Mouse (Mus musculus) midbrain, embryonic 12.5 days (tissue): ENCODE data around the gene Zfp212. TPM values are rescaled to one million over a fixed set of nuclear protein-coding genes. Genes with fewer than 3 reads are reported as not detected.

Experiments used
- ATAC-seq: fragments of 200-750 bp; cut with Nextera tagmentation; 2 replicates; pipeline ENCODE4 v1.8.0; 2017; ENCODE audit warnings: low read depth, moderate TSS enrichment, moderate library complexity; ENCODE audit not compliant: low FRiP score
- H3K27ac ChIP-seq: fragments of 300-500 bp; sonication (generic); replicated peaks from 2 replicates; pipeline ENCODE4 v1.5.1; 2016; ENCODE audit warnings: mild to moderate bottlenecking
- H3K27me3 ChIP-seq: fragments of 300-500 bp; sonication (generic); 2 replicates; pipeline ENCODE4 v1.6.1; 2016; ENCODE audit warnings: mild to moderate bottlenecking
- H3K36me3 ChIP-seq: fragments of 300-500 bp; sonication (generic); 2 replicates; pipeline ENCODE4 v1.6.1; 2016
- H3K4me1 ChIP-seq: fragments of 300-500 bp; sonication (generic); 2 replicates; pipeline ENCODE4 v1.6.1; 2016
- H3K4me2 ChIP-seq: fragments of 300-500 bp; sonication (generic); replicated peaks from 2 replicates; pipeline ENCODE4 v1.6.1; 2016; ENCODE audit warnings: mild to moderate bottlenecking, moderate library complexity
- H3K4me3 ChIP-seq: fragments of 300-500 bp; sonication (generic); 2 replicates; pipeline ENCODE4 v1.5.1; 2016; ENCODE audit warnings: mild to moderate bottlenecking
- H3K9ac ChIP-seq: fragments of 300-500 bp; sonication (generic); replicated peaks from 2 replicates; pipeline ENCODE4 v1.6.1; 2016; ENCODE audit warnings: mild to moderate bottlenecking, moderate library complexity
- H3K9me3 ChIP-seq: fragments of 300-500 bp; sonication (generic); 2 replicates; pipeline ENCODE4 v1.6.1; 2016; ENCODE audit warnings: mild to moderate bottlenecking
- WGBS: fragments of 180-500 bp; shearing (Covaris S2); methylation state at CpG from one replicate; pipeline ENCODE4 v1.1.7; 2016; 5-methylcytosine and 5-hydroxymethylcytosine counted together
- polyA plus RNA-seq: library from polyadenylated mRNA; unstranded; fragments of >200 nt; fragmentation: Nextera tagmentation; extraction: Ambion mirVana; gene quantifications from 2 replicates; pipeline ENCODE4 v1.2.1, GENCODE M21; 2016

The Zfp212 gene
- 19.0 and 21.2 TPM in 2 replicates for polyA plus RNA-seq

DNA sequence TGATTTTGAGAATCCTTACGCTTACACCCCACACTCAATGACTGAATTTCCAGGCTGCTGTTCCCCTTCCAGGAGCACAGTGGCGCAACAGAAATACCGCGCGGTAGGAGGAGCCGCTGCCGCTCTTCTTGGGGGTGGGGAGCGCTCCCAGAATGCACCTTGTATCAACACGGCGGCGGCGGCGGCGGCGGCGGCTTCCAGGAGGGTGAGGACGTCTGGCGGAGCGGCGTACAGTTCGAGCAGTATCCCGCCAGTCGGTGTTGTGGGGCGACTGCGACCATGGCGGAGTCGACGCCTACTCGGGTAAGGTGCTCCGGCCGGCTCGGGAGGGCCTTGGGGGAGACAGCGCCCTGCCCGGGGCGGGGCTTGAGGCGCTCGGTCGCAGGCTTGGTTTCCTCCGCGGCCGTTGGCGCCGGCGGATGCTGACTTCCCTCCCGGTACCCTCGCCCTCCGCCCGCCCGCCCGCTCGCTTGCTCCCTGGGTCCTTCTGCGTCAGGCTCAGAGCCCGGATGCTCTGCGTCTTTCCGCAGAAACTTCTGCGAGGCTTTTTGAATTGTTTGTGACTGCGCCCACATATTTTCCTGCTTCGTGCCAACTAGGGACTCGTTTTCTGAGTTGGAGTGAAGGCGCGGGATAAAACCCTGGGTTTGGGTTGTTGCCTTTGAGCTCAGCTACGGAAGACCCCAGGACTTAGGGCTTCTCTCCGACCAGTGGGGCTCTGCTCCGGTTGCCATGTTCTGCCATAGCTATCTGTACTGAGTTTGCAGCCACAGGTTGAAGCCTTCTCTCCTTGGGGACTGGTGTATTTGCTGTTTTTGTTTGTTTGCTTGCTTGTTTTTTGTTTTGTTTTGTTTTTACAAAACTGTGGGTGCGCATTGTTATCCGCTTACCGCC is at the start of gene Zfp212:
Zfp212 (plus strand) TSS at position 30 of the 894 bp plus-strand sequence.
- Histone ChIP-seq H3K9me3 (no peaks in the 10 kb centered on the region), H3K4me1 (peaks cover 16% of the 10 kb centered on the region), H3K36me3 (no peaks in the 10 kb centered on the region), H3K4me3 (peak within 1 kb of the TSS; percentile 87), H3K27me3 (no peaks in the 10 kb centered on the region), H3K9ac (peak within 1 kb of the TSS; percentile 82), H3K4me2 (peak within 1 kb of the TSS; percentile 72), H3K27ac (peak within 1 kb of the TSS; percentile 96)
- ATAC-seq: peak; percentile 95
- under 1% methylated on average over 59 of the region's 67 CpGs for WGBS

DNA sequence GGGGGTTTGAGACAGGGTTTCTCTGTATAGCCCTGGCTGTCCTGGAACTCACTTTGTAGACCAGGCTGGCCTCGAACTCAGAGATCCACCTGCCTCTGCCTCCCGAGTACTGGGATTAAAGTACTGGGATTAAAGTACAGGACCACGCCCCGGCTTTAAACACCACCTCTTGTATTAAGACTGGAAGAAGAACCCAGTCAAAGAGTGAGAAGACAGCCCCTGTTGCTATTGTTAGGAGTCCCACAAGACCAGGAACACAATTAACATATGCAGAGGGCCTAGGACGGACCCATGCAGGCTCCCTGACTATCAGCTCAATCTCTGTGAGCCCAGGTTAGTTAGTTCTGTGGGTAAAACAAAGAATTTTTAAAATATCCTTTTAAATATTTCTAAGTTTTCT is 48.0 kb upstream of the Zfp212 start:
- H3K4me1 ChIP-seq: no peaks in the 10 kb centered on the region
- no peak overlapping the region for H3K4me3 ChIP-seq
- no peaks in the 10 kb centered on the region for H3K27me3 ChIP-seq
- H3K27ac ChIP-seq: no peak overlapping the region
- H3K9me3 ChIP-seq: no peaks in the 10 kb centered on the region
- ATAC-seq: no peak
- peaks cover 12% of the 10 kb centered on the region for H3K36me3 ChIP-seq
- H3K9ac ChIP-seq: no peak overlapping the region
- 90% methylated on average over 5 of the region's 5 CpGs for WGBS
- no peak overlapping the region for H3K4me2 ChIP-seq

DNA sequence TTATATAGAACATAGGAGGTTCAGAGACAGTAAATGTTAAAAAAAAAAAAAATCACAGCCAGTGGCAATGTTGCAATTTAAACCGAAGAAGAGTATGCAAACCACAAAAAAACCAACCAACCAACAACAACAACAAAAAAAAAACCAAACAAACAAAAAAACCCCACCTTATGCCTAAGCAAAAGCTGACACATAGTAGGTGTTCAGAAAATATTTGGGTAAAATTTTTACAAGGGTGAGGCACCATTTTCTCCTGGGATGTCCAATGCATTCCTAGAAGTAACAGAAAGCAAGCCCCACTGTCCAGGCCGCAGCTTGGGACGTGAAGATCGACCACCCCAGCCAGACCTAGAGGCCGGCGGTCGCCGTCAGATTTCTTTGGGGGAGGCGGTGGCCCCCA is 43.2 kb upstream of the Zfp212 start, which contains the start of gene Zfp282:
Zfp282 (plus strand) TSS at position 147 of the 400 bp plus-strand sequence.
- Histone ChIP-seq H3K4me2 (peak within 1 kb of the TSS; percentile 81), H3K4me1 (peaks cover 15% of the 10 kb centered on the region), H3K9me3 (no peaks in the 10 kb centered on the region), H3K9ac (peak within 1 kb of the TSS; percentile 97), H3K27me3 (no peaks in the 10 kb centered on the region), H3K27ac (peak within 1 kb of the TSS; percentile 99), H3K4me3 (peak within 1 kb of the TSS; percentile 94), H3K36me3 (peaks cover 20% of the 10 kb centered on the region)
- ATAC-seq: no peak
- 7% methylated on average over 9 of the region's 9 CpGs for WGBS

DNA sequence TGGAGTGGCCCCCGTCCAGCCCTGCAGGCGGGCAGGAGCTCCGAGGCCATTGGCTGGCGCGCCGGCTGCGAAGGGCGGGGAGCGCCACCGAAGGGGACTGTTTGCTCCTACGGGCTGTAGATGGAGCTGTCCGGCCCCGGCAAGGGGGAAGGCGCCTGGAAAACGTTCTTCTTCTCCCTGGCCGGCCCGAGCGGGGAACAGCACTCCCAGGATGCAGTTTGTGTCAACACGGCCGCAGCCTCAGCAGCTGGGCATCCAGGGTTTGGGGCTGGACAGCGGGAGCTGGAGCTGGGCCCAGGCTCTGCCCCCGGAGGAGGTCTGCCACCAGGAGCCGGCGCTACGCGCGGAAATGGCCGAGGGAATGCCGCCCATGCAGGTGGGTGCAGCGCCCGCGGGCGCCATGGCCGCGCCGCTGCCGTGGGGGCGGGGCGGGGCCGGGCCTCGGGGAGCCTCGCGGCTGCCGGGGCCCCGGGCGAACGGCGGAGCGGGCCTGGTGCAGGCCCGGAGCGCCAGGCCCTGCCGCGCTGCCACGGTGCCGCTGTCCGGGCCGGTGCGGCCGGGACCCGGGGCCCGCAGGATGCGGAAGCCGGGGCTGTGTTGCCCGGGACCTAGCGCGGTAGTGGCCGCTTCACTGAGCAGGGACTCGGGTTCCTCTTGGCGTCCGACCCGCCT is 42.7 kb upstream of the Zfp212 start:
- Histone ChIP-seq H3K36me3 (peaks cover 25% of the 10 kb centered on the region), H3K9ac (peak overlapping the region; percentile 97), H3K27me3 (no peaks in the 10 kb centered on the region), H3K4me3 (peak overlapping the region; percentile 94), H3K4me1 (peaks cover 15% of the 10 kb centered on the region), H3K9me3 (no peaks in the 10 kb centered on the region), H3K27ac (peak overlapping the region; percentile 99), H3K4me2 (peak overlapping the region; percentile 81)
- peak; percentile 98 for ATAC-seq
- WGBS: under 1% methylated on average over 67 of the region's 71 CpGs

DNA sequence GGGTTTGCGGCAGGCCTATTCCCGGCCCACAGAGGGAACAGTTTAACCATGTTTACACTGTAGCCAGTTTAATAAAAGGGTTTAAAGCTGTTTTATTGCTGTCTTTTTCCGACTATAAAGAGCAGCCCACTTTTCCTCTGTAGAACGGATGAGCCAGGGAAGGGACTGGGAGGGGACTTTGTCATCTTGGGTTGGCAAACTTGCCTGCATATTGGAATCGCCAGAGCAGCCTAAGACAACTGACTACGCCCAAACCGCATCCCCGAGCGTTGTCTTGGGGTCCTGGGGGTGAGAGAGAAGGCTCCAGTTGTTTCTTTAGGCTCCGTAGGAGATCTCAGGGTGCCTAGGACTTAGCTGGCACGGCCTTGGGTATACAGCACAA is 42.2 kb upstream of the Zfp212 start:
- ATAC-seq: no peak
- Histone ChIP-seq H3K27me3 (no peaks in the 10 kb centered on the region), H3K4me1 (peaks cover 15% of the 10 kb centered on the region), H3K36me3 (peaks cover 31% of the 10 kb centered on the region), H3K4me3 (peak overlapping the region; percentile 94), H3K9ac (peak overlapping the region; percentile 97), H3K9me3 (no peaks in the 10 kb centered on the region), H3K27ac (peak overlapping the region; percentile 99), H3K4me2 (peak overlapping the region; percentile 81)
- WGBS: 2% methylated on average over 11 of the region's 11 CpGs

DNA sequence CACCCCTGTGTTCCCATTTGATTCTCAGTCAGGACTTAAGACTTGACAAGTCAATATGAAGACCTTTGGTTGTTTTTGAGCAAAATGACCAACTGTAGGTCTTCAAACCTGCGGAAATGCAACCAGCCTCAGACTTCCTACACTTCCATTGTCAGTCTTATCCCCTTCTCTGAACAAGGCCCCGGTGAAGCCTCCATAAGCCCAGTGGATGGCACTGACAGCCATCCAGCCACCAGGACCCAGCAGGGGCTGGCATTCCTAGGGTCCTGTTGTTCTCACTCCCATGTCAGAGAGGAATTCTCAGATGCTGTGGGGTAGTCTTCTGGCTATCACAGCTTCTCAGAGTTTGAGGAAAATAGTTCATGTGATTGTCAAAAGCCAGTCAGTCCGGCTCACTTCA is 41.7 kb upstream of the Zfp212 start:
- Histone ChIP-seq H3K4me2 (peak overlapping the region; percentile 81), H3K27ac (peak overlapping the region; percentile 99; the same call in 1 of the 2 replicates)
- 42% methylated on average over 3 of the region's 3 CpGs for WGBS

DNA sequence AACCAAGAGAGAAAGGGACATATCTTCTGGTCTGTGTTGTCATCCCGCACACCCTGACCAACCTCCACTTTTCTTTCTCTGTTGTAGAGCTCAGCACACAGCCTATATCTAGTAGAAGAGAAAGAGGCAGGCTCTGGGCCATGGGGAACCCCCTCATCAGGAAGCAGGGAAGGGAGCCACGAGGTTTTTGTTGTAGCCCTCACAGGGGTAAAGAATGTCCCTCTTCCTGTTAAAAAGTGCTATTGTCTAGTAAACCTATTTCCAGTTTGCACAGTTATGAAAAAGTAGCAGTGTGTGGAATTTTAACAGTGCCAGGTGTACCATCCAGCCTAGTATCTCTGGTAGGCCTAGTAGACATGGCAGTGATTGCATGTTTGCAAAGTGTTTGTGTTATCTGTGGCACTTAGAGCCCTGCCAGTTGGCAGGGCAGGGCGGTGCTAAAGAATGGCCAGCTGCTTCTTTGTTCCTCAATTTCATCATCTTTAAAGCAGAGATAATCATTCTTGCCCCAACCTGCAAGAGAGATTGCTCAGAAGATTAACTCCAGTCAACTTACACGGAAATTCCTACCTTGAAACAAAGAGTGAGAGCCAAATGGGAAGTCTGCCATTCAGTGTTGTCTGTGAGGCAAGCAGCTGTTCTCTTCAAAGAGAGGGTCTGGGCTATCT is 41.1 kb upstream of the Zfp212 start:
- ATAC-seq: no peak
- peaks cover 15% of the 10 kb centered on the region for H3K4me1 ChIP-seq
- peak overlapping the region; percentile 97 for H3K9ac ChIP-seq
- peaks cover 40% of the 10 kb centered on the region for H3K36me3 ChIP-seq
- H3K4me2 ChIP-seq: peak overlapping the region; percentile 81
- 62% methylated on average over 4 of the region's 4 CpGs for WGBS
- no peaks in the 10 kb centered on the region for H3K27me3 ChIP-seq
- no peak overlapping the region for H3K27ac ChIP-seq
- peak overlapping the region; percentile 94 for H3K4me3 ChIP-seq
- no peaks in the 10 kb centered on the region for H3K9me3 ChIP-seq

More for the DNA sequence above, 41.7 kb upstream of the Zfp212 start:
- H3K4me3 ChIP-seq: peak overlapping the region; percentile 94
- H3K27me3 ChIP-seq: no peaks in the 10 kb centered on the region
- H3K36me3 ChIP-seq: peaks cover 35% of the 10 kb centered on the region
- H3K9me3 ChIP-seq: no peaks in the 10 kb centered on the region
- peak overlapping the region; percentile 97 for H3K9ac ChIP-seq
- H3K4me1 ChIP-seq: peaks cover 15% of the 10 kb centered on the region
- no peak for ATAC-seq

DNA sequence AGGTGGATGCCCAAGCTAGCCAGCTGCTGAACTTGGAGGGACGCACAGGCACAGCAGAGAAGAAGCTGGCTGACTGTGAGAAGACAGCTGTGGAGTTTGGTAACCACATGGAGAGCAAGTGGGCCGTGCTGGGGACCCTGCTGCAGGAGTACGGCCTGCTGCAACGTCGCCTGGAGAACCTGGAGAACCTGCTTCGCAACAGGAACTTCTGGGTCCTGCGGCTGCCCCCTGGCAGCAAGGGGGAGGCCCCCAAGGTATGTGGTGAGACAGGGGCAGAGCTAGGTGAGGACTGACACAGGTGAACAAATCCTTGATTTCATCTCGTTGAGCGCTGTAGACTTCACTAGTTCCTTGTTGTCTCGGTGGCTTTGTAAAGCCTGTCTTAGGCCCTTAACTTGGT is 40.1 kb upstream of the Zfp212 start:
- Histone ChIP-seq H3K27me3 (no peaks in the 10 kb centered on the region), H3K9me3 (no peaks in the 10 kb centered on the region), H3K4me2 (no peak overlapping the region), H3K4me1 (peaks cover 15% of the 10 kb centered on the region), H3K9ac (no peak overlapping the region), H3K4me3 (no peak overlapping the region), H3K36me3 (peaks cover 50% of the 10 kb centered on the region), H3K27ac (no peak overlapping the region)
- WGBS: 97% methylated on average over 10 of the region's 10 CpGs
- no peak for ATAC-seq

DNA sequence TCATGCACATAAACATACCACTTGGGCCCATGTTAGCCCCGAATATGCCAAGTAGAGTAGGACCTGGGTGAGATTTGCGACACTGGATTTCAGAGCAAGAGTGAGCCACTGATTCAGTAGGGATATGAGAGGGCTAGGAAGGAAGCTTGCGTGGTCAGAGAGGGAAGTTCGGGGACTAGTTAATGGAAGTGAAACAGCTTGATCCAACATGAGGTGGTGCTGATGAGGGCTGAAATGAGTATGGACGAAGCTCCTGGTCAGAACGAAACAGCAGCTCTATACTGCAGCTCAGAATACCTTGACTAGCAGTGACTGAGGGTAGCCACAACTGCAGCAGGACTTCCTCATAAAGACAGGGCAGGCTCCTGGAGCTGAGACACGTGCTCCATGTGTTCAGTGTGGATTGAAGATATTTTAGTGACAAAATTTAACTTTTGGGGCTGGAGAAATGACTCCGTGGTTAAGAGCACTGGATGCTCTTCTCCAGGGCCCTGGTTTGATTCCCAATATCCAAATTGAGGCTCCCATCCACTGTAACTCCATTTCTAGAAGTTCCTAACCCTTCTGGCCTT is 31.4 kb upstream of the Zfp212 start:
- no peaks in the 10 kb centered on the region for H3K27me3 ChIP-seq
- H3K27ac ChIP-seq: no peak overlapping the region
- 89% methylated on average over 8 of the region's 8 CpGs for WGBS

DNA sequence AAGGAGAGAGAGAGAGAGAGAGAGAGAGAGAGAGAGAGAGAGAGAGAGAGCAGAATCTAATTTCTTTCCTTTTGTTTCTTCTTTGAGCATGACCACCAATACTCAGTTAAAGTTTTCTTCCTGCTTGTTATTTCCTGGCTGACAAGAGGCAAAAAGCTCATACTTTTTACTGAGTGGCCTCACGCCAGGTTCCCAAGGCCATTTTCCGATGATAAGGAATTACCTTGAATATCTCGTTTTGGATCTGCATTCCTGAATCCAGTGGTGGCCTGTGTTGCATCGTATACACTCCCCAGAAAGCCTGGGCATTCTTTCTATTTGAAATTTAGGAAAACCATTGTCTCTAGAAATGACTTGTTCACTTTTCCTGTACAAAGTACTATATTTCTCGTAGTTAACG is 20.9 kb upstream of the Zfp212 start:
- ATAC-seq: no peak
- no peak overlapping the region for H3K9ac ChIP-seq
- H3K4me2 ChIP-seq: no peak overlapping the region
- 93% methylated on average over 6 of the region's 6 CpGs for WGBS
- peaks cover 21% of the 10 kb centered on the region for H3K27me3 ChIP-seq
- H3K27ac ChIP-seq: no peak overlapping the region
- H3K4me3 ChIP-seq: no peak overlapping the region
- no peaks in the 10 kb centered on the region for H3K9me3 ChIP-seq
- no peaks in the 10 kb centered on the region for H3K4me1 ChIP-seq
- H3K36me3 ChIP-seq: peaks cover 62% of the 10 kb centered on the region

More for the DNA sequence above, 31.4 kb upstream of the Zfp212 start:
- Histone ChIP-seq H3K4me1 (no peaks in the 10 kb centered on the region), H3K4me2 (no peak overlapping the region), H3K9me3 (no peaks in the 10 kb centered on the region), H3K9ac (no peak overlapping the region), H3K36me3 (peaks cover 87% of the 10 kb centered on the region), H3K4me3 (no peak overlapping the region)
- ATAC-seq: no peak

DNA sequence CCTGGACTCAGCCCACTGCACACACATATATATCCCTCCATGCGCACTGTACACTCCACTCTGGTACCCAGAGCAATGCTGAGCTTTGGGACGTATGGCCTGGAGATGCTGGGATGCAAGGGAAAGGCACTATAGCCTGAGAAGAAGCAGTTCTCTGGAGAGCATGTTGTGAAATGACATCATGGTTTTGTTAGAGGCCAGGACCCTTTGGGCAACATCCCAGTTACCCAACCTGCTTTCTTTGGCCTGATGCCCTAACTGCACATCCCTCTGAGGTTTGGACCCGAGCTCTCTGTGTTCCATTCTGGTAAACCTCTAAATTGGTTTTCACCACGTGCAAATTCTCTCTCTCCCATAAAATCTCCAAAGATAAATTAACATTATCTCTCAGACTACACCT is 16.7 kb upstream of the Zfp212 start:
- ATAC-seq: no peak
- no peak overlapping the region for H3K9ac ChIP-seq
- no peaks in the 10 kb centered on the region for H3K9me3 ChIP-seq
- no peak overlapping the region for H3K4me3 ChIP-seq
- WGBS: 89% methylated on average over 4 of the region's 4 CpGs
- peaks cover 86% of the 10 kb centered on the region for H3K36me3 ChIP-seq
- H3K4me1 ChIP-seq: no peaks in the 10 kb centered on the region
- H3K27me3 ChIP-seq: peaks cover 31% of the 10 kb centered on the region
- no peak overlapping the region for H3K27ac ChIP-seq
- no peak overlapping the region for H3K4me2 ChIP-seq
